Mouse (Mus musculus): ENCODE results near the gene 1700012B09Rik.

- TF ChIP-seq CTCF (IDR thresholded peaks at IDR 0.05; ENCODE audit: insufficient read depth, low read depth, low read length) (no peak), POLR2A (IDR thresholded peaks at IDR 0.05; ENCODE audit: insufficient read depth, low read depth, low read length) (no peak)
Observed at GRCm38 (mm10) chr9:14778341-14778740, 7.5 kb upstream of the 1700012B09Rik start.
